Mouse (Mus musculus): Measurements from ENCODE around the gene Pip4p1. TPM values are rescaled to one million over a fixed set of nuclear protein-coding genes. Genes with fewer than 3 reads are reported as not detected.
"Not testable (repeated sequence)": the region's sequence is repeated elsewhere in the genome, so short reads cannot be mapped to it uniquely, and the experiment has no call there.

Gene Pip4p1
- polyA plus RNA-seq, 1 experiment from 2014 or later: 85.3 TPM

- H3K4me3 ChIP-seq (replicated peaks); H3K27me3 ChIP-seq; H3K9me3 ChIP-seq; H3K4me1 ChIP-seq (replicated peaks); ATAC-seq; H3K27ac ChIP-seq; H3K9ac ChIP-seq (replicated peaks); H3K4me2 ChIP-seq (replicated peaks); H3K36me3 ChIP-seq: not testable (repeated sequence)
- WGBS: 88% methylated on average over 5 of the region's 5 CpGs
Measured at GRCm38 (mm10) chr14:50958289-50958995, 27.8 kb upstream of the Pip4p1 start.

- ATAC-seq; H3K4me1 ChIP-seq (replicated peaks); H3K36me3 ChIP-seq; H3K27me3 ChIP-seq; H3K9me3 ChIP-seq; H3K27ac ChIP-seq; H3K4me3 ChIP-seq (replicated peaks); H3K9ac ChIP-seq (replicated peaks); H3K4me2 ChIP-seq (replicated peaks): not testable (repeated sequence)
- WGBS: 74% methylated on average over 3 of the region's 3 CpGs
Measured at GRCm38 (mm10) chr14:50957146-50957545, 26.5 kb upstream of the Pip4p1 start.

GRCm38 (mm10) chr14:50956724-50957123, 26.1 kb upstream of the Pip4p1 start:
- H3K27me3 ChIP-seq; H3K4me3 ChIP-seq (replicated peaks); H3K4me1 ChIP-seq (replicated peaks); H3K4me2 ChIP-seq (replicated peaks); H3K9me3 ChIP-seq; H3K36me3 ChIP-seq; ATAC-seq; H3K27ac ChIP-seq; H3K9ac ChIP-seq (replicated peaks): not testable (repeated sequence)
- 78% methylated on average over 6 of the region's 6 CpGs for WGBS

GRCm38 (mm10) chr14:50955942-50956508, 25.4 kb upstream of the Pip4p1 start, which contains the start of gene Pnp2:
TSS of gene Pnp2 (plus strand) at chr14:50955992.
- ATAC-seq: peak; percentile 94
- not testable (repeated sequence) for H3K27me3 ChIP-seq; H3K4me3 ChIP-seq (replicated peaks); H3K9ac ChIP-seq (replicated peaks); H3K4me1 ChIP-seq (replicated peaks); H3K27ac ChIP-seq; H3K36me3 ChIP-seq; H3K9me3 ChIP-seq
- WGBS: 9% methylated on average over 19 of the region's 19 CpGs
- H3K4me2 ChIP-seq (replicated peaks): peak within 1 kb of the TSS; percentile 25

GRCm38 (mm10) chr14:50955487-50955886, 24.8 kb upstream of the Pip4p1 start:
- H3K27ac ChIP-seq: no peak overlapping the region
- no peaks in the 10 kb centered on the region for H3K4me1 ChIP-seq (replicated peaks)
- ATAC-seq: no peak
- H3K9ac ChIP-seq (replicated peaks): no peak overlapping the region
- H3K4me3 ChIP-seq (replicated peaks): no peak overlapping the region
- no peaks in the 10 kb centered on the region for H3K27me3 ChIP-seq
- WGBS: 94% methylated on average over 10 of the region's 10 CpGs
- H3K9me3 ChIP-seq: no peaks in the 10 kb centered on the region
- H3K36me3 ChIP-seq: peaks cover 9% of the 10 kb centered on the region
- no peak overlapping the region for H3K4me2 ChIP-seq (replicated peaks)

GRCm38 (mm10) chr14:50945526-50945925, 14.9 kb upstream of the Pip4p1 start:
- peak overlapping the region; percentile 56 for H3K4me2 ChIP-seq (replicated peaks)
- H3K9me3 ChIP-seq, H3K27ac ChIP-seq, ATAC-seq, H3K27me3 ChIP-seq, H3K36me3 ChIP-seq: not testable (repeated sequence)
- peak overlapping the region; percentile 48 for H3K4me3 ChIP-seq (replicated peaks)
- peak overlapping the region; percentile 56 for H3K9ac ChIP-seq (replicated peaks)
- 25% methylated on average over 3 of the region's 3 CpGs for WGBS
- peaks cover 12% of the 10 kb centered on the region for H3K4me1 ChIP-seq (replicated peaks)

- H3K4me2 ChIP-seq (replicated peaks): peak overlapping the region; percentile 56
- not testable (repeated sequence) for H3K9me3 ChIP-seq, H3K27me3 ChIP-seq, H3K36me3 ChIP-seq
- H3K4me3 ChIP-seq (replicated peaks): peak overlapping the region; percentile 48
- H3K9ac ChIP-seq (replicated peaks): peak overlapping the region; percentile 56
- H3K4me1 ChIP-seq (replicated peaks): peaks cover 12% of the 10 kb centered on the region
- 8% methylated on average over 6 of the region's 6 CpGs for WGBS
- H3K27ac ChIP-seq: peak overlapping the region; percentile 81
- ATAC-seq: 0 out of 2 replicates have a peak, but pooled peaks have one; percentile 20
Measured at GRCm38 (mm10) chr14:50945081-50945480, 14.4 kb upstream of the Pip4p1 start.

GRCm38 (mm10) chr14:50944668-50945033, 14.0 kb upstream of the Pip4p1 start:
- not testable (repeated sequence) for H3K36me3 ChIP-seq, H3K27me3 ChIP-seq, H3K9me3 ChIP-seq
- under 1% methylated on average over 15 of the region's 15 CpGs for WGBS
- H3K4me1 ChIP-seq (replicated peaks): peaks cover 12% of the 10 kb centered on the region
- peak overlapping the region; percentile 56 for H3K9ac ChIP-seq (replicated peaks)
- peak; percentile 97 for ATAC-seq
- peak overlapping the region; percentile 81 for H3K27ac ChIP-seq
- H3K4me3 ChIP-seq (replicated peaks): peak overlapping the region; percentile 48
- peak overlapping the region; percentile 56 for H3K4me2 ChIP-seq (replicated peaks)

- H3K4me2 ChIP-seq (replicated peaks): peak within 1 kb of the TSS; percentile 56
- peak within 1 kb of the TSS; percentile 81 for H3K27ac ChIP-seq
- H3K4me1 ChIP-seq (replicated peaks): peaks cover 12% of the 10 kb centered on the region
- peak within 1 kb of the TSS; percentile 56 for H3K9ac ChIP-seq (replicated peaks)
- 17% methylated on average over 31 of the region's 31 CpGs for WGBS
- peak; percentile 99 for ATAC-seq
- H3K36me3 ChIP-seq: no peaks in the 10 kb centered on the region
- no peaks in the 10 kb centered on the region for H3K9me3 ChIP-seq
- H3K4me3 ChIP-seq (replicated peaks): peak within 1 kb of the TSS; percentile 48
- H3K27me3 ChIP-seq: no peaks in the 10 kb centered on the region
Measured at GRCm38 (mm10) chr14:50943932-50944667, 13.4 kb upstream of the Pip4p1 start, which contains the start of gene Gm49342. TSS of gene Gm49342 (plus strand) at chr14:50944517.

GRCm38 (mm10) chr14:50938940-50939339, 8.3 kb upstream of the Pip4p1 start:
- Histone ChIP-seq H3K36me3 (no peaks in the 10 kb centered on the region), H3K4me2 (replicated peaks) (no peak overlapping the region), H3K9ac (replicated peaks) (no peak overlapping the region), H3K27ac (no peak overlapping the region), H3K4me1 (replicated peaks) (peaks cover 3% of the 10 kb centered on the region; the same call in 1 of the 2 replicates), H3K9me3 (no peaks in the 10 kb centered on the region), H3K27me3 (no peaks in the 10 kb centered on the region), H3K4me3 (replicated peaks) (no peak overlapping the region)
- 46% methylated on average over 2 of the region's 2 CpGs for WGBS
- ATAC-seq: no peak

- ATAC-seq: no peak
- H3K36me3 ChIP-seq: no peaks in the 10 kb centered on the region
- H3K27me3 ChIP-seq: no peaks in the 10 kb centered on the region
- H3K4me2 ChIP-seq (replicated peaks): no peak overlapping the region
- H3K4me1 ChIP-seq (replicated peaks): no peaks in the 10 kb centered on the region
- no peaks in the 10 kb centered on the region for H3K9me3 ChIP-seq
- H3K27ac ChIP-seq: no peak overlapping the region
- H3K9ac ChIP-seq (replicated peaks): no peak overlapping the region
- no peak overlapping the region for H3K4me3 ChIP-seq (replicated peaks)
- WGBS: 87% methylated on average over 3 of the region's 3 CpGs
Measured at GRCm38 (mm10) chr14:50938119-50938908, 7.7 kb upstream of the Pip4p1 start.
